Mouse (Mus musculus): ENCODE measurements at regions not wholly inside any gene's neighbourhood (a gene's known extent, or its start where the extent isn't known, plus 50 kb on each side); places are given as distances from the start of the nearest gene placed in this dataset.

GRCm38 (mm10) chr3:9200156-9200555 is 409.7 kb downstream of the Zfp704 start:
- DNase-seq: peak; percentile 88

GRCm38 (mm10) chr3:9198652-9199332 is 411.1 kb downstream of the Zfp704 start:
- DNase-seq: no peak

DNA sequence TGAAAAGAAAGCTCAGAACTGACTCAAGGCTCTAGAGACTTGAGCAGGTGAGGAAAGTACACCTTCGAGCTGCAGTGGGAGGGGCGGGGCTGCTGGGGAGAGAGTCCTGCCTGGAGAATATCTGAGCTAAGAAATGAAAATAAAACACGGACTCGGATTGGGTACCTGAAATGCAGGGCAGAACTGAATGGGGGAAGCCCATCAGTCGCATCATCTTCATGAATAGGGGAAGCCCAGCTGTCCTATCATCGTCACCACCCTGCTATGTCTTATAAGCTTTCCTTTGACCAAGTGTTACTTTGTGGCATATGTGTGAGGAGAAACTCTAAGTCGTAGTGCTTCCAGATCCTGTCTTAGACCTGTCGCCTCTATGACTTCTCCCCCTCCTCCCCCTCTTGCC is 414.1 kb downstream of the Zfp704 start:
- no peak for DNase-seq

GRCm38 (mm10) chr3:9189366-9190287 is 420.3 kb downstream of the Zfp704 start:
- peak; percentile 63 for DNase-seq

DNA sequence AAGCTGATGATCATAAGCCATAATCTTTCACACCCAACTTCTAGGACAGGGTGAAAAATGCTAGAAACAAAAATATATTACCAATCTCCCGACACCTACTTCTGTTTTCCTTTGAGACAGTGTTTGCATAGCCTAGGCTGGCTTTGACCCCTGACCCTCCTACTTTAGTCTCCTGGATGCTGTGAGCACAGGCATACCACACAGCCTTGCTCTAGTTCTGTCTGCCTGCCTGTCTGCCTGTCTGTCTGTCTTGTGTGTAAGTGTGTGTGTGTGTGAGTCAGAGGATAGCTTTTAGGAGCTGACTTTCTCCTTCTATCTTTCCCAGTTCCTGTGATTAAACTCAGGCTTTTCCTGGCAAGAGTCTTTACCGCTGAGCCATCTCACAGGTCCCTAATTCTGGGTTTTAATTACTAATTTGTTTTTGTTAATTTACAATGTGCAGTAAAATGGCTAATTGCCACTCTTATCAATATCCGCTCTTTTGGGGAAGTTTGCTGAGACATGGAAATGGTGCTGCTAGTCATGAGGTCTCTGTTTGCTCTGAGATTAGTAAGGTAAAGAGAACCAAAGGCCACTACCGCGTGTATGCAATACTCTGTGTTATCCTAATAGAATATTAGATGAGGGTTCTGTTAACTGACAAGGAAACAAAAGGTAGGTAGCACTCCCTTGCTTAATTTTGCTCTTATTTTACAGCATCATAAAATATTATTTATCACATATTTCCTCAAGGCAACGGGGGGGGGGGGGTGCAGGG is 423.3 kb downstream of the Zfp704 start:
- no peak for DNase-seq

- no peak for DNase-seq
These were observed 428.3 kb downstream of the Zfp704 start for GRCm38 (mm10) chr3:9181576-9181975.

- DNase-seq: no peak
These were observed 430.2 kb downstream of the Zfp704 start for GRCm38 (mm10) chr3:9179641-9180040.

GRCm38 (mm10) chr3:9174517-9174832 is 435.4 kb downstream of the Zfp704 start:
- DNase-seq: no peak

DNA sequence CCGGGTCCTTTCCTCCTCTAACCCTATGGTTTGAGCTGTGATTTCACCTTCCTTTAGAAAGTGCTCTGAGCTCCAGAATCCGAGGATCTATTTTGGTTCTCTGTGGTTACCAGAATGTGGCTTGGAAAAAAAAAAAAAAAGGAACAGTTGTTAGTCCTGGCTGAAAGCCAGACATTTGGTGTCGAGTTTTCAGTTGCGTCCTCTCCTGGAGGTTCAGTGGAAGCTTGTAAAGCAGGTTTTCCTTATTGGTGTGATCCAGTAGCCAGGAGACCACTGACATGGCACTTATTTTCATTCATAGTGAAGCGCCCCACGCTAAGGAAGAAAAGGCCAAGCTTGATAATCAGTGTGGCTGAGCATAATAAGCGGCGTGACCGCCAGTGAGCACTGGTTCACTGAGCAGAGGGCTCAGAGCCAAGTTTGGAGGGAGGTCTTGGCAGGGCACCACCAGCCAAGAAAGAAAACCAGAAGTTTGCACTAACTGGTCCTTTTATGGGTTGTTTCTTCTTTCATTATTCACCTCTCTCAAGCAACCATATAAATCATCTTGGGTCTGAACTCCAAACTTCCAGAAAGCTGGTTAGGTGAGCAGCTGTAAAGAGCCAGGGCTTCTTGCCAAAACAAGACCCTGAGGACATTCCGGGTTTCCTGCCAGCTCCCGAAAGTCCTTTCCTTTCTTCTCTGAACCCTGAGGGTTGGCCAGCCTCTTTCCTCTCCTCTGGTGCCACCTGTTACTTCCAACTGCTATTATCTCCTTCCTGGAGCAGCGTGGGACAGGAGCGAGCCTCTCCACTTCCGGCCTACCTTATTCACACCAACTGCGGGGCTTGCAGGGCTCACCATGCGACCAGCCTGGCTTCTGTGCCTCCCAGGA is 436.0 kb downstream of the Zfp704 start:
- peak; percentile 60 for DNase-seq

GRCm38 (mm10) chr3:9171970-9172369 is 437.9 kb downstream of the Zfp704 start:
- DNase-seq: no peak

GRCm38 (mm10) chr3:9168955-9169354 is 440.9 kb downstream of the Zfp704 start:
- no peak for DNase-seq

- DNase-seq: no peak
These were observed 450.8 kb downstream of the Zfp704 start for GRCm38 (mm10) chr3:9159073-9159472.

DNA sequence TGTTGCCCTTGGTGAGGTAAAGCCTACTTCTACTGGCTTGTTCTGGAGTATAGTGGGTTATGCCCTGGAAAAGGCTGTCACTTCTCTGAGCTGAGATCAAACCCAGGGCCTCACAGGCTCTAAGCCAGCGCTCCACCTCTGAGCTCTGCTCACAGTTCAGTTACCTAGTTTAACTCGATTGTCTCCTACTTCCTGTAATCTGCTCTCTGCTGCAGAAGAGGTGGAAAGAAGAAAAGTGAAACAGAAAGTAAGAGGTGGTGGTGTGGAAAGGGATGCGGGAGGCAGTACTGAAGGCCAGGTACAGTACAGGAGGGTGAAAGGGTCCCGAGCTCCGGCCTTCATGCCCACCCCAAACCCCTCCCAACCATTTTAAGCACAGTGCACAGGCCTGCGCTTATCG is 455.7 kb downstream of the Zfp704 start:
- DNase-seq: no peak

- DNase-seq: no peak
These were observed 456.2 kb downstream of the Zfp704 start for GRCm38 (mm10) chr3:9153690-9154089.

DNA sequence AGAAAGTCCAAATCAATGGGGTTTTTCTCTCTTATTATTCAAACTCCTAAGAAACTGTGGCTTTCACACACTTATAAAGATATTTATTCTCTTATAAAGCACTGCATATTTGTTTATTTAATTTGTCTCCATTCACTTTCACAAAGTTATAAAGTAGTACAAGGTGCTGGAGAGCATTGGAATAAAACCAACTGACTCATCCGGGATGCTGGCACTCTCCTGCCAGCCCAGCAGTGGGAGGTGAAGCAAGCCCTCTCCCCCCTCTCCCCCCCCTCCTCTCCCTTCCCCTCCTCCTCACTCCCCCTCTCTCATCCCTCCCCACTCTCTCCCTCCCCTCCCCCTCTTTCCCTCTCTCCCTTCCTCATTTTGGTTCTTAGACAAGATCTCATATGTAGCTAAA is 457.6 kb downstream of the Zfp704 start:
- DNase-seq: no peak

- DNase-seq: no peak
These were observed 458.3 kb downstream of the Zfp704 start for GRCm38 (mm10) chr3:9151590-9151989.

- no peak for DNase-seq
These were observed 461.3 kb downstream of the Zfp704 start for GRCm38 (mm10) chr3:9148605-9149004.

DNA sequence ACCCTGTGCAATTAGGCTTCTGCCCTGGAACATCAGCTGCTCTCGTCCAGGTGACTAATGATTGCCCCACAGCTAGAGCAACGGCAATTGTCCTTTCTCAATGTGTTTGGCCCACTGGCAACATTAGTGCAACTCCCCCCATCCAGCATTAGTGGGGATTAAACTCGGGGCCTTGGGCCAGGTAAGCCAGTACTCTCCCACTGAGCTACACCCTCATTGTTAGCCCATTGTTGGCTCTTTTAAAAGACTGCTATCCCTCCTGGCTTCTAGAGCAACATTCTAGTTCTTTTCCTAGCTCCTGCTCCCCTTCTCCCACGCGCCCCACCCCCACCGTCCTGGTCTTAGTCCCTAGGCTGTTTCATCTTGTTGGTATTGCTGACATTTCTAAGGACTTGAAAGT is 463.4 kb downstream of the Zfp704 start:
- DNase-seq: no peak

DNA sequence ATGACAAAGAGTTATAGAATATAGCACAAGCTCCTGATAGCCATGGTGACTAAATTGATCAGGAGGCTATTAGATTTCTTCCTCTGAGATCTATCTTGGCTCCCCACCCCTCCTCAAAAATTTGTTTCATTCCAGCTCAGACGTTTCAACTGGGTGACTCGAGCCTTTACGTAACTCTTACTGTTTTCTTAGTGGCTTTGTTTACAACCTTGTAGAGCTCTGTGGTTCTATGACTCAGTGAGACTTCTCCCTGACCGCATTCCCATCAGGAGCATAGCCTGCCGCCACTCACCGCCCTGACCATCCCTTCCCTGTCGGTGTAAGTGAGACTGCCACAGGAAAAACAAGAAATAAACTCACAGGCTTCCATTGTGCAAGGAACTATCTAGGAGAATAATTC is 464.3 kb downstream of the Zfp704 start:
- no peak for DNase-seq

GRCm38 (mm10) chr3:9141836-9142235 is 468.0 kb downstream of the Zfp704 start:
- no peak for DNase-seq

GRCm38 (mm10) chr3:9137131-9137874 is 472.6 kb downstream of the Zfp704 start:
- peak; percentile 8 for DNase-seq

- no peak for DNase-seq
These were observed 475.9 kb downstream of the Zfp704 start for GRCm38 (mm10) chr3:9133991-9134390.

All from layer of hippocampus, adult 9-11 months (tissue).